Mouse (Mus musculus) olfactory bulb, adult 2 months (tissue): ENCODE results near the gene Irgm2.

ENCODE experiments used
- CTCF ChIP-seq: fragments of 200-500 bp; IDR thresholded peaks from 2 replicates; pipeline ENCODE4 v1.5.1; 2012; ENCODE audit warnings: low read depth, mild to moderate bottlenecking, low read length, moderate library complexity; ENCODE audit not compliant: insufficient read depth
- POLR2A ChIP-seq: fragments of 200-500 bp; IDR thresholded peaks from 2 replicates; pipeline ENCODE4 v1.6.1; 2012; ENCODE audit warnings: mild to moderate bottlenecking, low read depth, low read length, moderate library complexity; ENCODE audit not compliant: insufficient read depth

GRCm38 (mm10) chr11:58180756-58181155 lies 18.7 kb upstream of the Irgm2 start:
- TF ChIP-seq CTCF (no peak), POLR2A (no peak)
